Mouse (Mus musculus): ENCODE data around the gene Syngr3. TPM values are rescaled to one million over a fixed set of nuclear protein-coding genes. Genes with fewer than 3 reads are reported as not detected.
A peak's percentile ranks its signal among the peaks of the same experiment; 100 is the strongest.
"Not testable (repeated sequence)": the region's sequence is repeated elsewhere in the genome, so short reads cannot be mapped to it uniquely, and the experiment has no call there.

The Syngr3 gene
- total RNA-seq, 2 experiments from 2014 or later: 2.2 to 3.3 TPM

- DNase-seq (ENCODE audit: low spot score in 2 of 2): no peak
These were observed 12.2 kb downstream of the Syngr3 start for GRCm38 (mm10) chr17:24677500-24678080.

- DNase-seq (ENCODE audit: low spot score in 2 of 2): no peak
These were observed 12.9 kb downstream of the Syngr3 start for GRCm38 (mm10) chr17:24676877-24677276.

GRCm38 (mm10) chr17:24676187-24676586 lies 13.6 kb downstream of the Syngr3 start:
- DNase-seq (ENCODE audit: low spot score in 2 of 2): peak in 1 of 2 experiments; percentile 52

- no peak for DNase-seq (ENCODE audit: low spot score in 2 of 2)
These were observed 15.5 kb downstream of the Syngr3 start for GRCm38 (mm10) chr17:24674277-24674676.

- DNase-seq (ENCODE audit: low spot score in 2 of 2): peak; percentile 40 to 48
These were observed 17.6 kb downstream of the Syngr3 start for GRCm38 (mm10) chr17:24672141-24672540.

- DNase-seq (ENCODE audit: low spot score in 2 of 2): no peak
These were observed 18.4 kb downstream of the Syngr3 start for GRCm38 (mm10) chr17:24671346-24671745.

- no peak for DNase-seq (ENCODE audit: low spot score in 2 of 2)
These were observed 19.4 kb downstream of the Syngr3 start for GRCm38 (mm10) chr17:24670246-24670844.

GRCm38 (mm10) chr17:24669545-24670245 lies 20.1 kb downstream of the Syngr3 start, which contains the start of gene Zfp598:
TSS of gene Zfp598 (plus strand) at chr17:24669687.
- peak; percentile 97 for DNase-seq (ENCODE audit: low spot score in 2 of 2)

GRCm38 (mm10) chr17:24669214-24669544 lies 20.6 kb downstream of the Syngr3 start:
- not testable (repeated sequence) for DNase-seq (ENCODE audit: low spot score in 2 of 2)

GRCm38 (mm10) chr17:24667416-24667815 lies 22.3 kb downstream of the Syngr3 start:
- peak; percentile 37 to 52 for DNase-seq (ENCODE audit: low spot score in 2 of 2)

- DNase-seq (ENCODE audit: low spot score in 2 of 2): not testable (repeated sequence)
These were observed 22.7 kb downstream of the Syngr3 start for GRCm38 (mm10) chr17:24667011-24667410.

- no peak for DNase-seq (ENCODE audit: low spot score in 2 of 2)
These were observed 31.6 kb downstream of the Syngr3 start, which contains the start of gene Npw for GRCm38 (mm10) chr17:24658017-24658758. TSS of gene Npw (minus strand) at chr17:24658457.

GRCm38 (mm10) chr17:24654969-24655368 lies 34.8 kb downstream of the Syngr3 start:
- DNase-seq (ENCODE audit: low spot score in 2 of 2): no peak

GRCm38 (mm10) chr17:24653967-24654710 lies 35.6 kb downstream of the Syngr3 start:
- peak; percentile 69 to 77 for DNase-seq (ENCODE audit: low spot score in 2 of 2)

- no peak for DNase-seq (ENCODE audit: low spot score in 2 of 2)
These were observed 37.9 kb downstream of the Syngr3 start for GRCm38 (mm10) chr17:24651835-24652234.

- DNase-seq (ENCODE audit: low spot score in 2 of 2): no peak
These were observed 39.0 kb downstream of the Syngr3 start for GRCm38 (mm10) chr17:24650766-24651165.

GRCm38 (mm10) chr17:24650070-24650616 lies 39.6 kb downstream of the Syngr3 start, which contains the start of gene Slc9a3r2:
TSS of gene Slc9a3r2 (minus strand) at chr17:24650327.
- peak; percentile 65 to 72 for DNase-seq (ENCODE audit: low spot score in 2 of 2)

- DNase-seq (ENCODE audit: low spot score in 2 of 2): peak; percentile 38 to 56
These were observed 40.1 kb downstream of the Syngr3 start for GRCm38 (mm10) chr17:24649581-24650069.

- no peak for DNase-seq (ENCODE audit: low spot score in 2 of 2)
These were observed 40.9 kb downstream of the Syngr3 start for GRCm38 (mm10) chr17:24648731-24649377.

GRCm38 (mm10) chr17:24647493-24647892 lies 42.3 kb downstream of the Syngr3 start:
- DNase-seq (ENCODE audit: low spot score in 2 of 2): no peak
